In genomic region chr16:77914160-77915070, GRCm38 (mm10) we compare ENCODE assay signal across 22 mouse cellular contexts.
DNase-seq lines count a peak whose midpoint lies in the region; ATAC-seq and TF ChIP-seq lines count a peak whose summit lies in the region.
"Had no signal": no experiment of that assay in that cellular context is flagged by ENCODE, and none has a peak within 500 bp of the region (broad histone marks: within the 10 kb centered on the region; RNA-seq: fewer than 3 reads in every experiment).

No protein-coding gene starts in this region.

- no peaks in the 10 kb centered on the region for H3K4me1 ChIP-seq in intestine, embryonic 14.5 days (replicated peaks; ENCODE audit: control insufficient read depth, insufficient read depth, low read length)
- no peaks in the 10 kb centered on the region for H3K4me1 ChIP-seq in intestine, postnatal 0 days (replicated peaks; ENCODE audit: control insufficient read depth, insufficient read depth, low read length)
- H3K4me1 ChIP-seq in intestine, embryonic 16.5 days (ENCODE audit: control insufficient read depth, insufficient read depth, low read length), result no peaks in the 10 kb centered on the region
- H3K4me1 ChIP-seq in limb, embryonic 15.5 days, result 0 out of 2 replicates have a peak, but pooled peaks cover 3% of the 10 kb centered on the region
- H3K4me1 ChIP-seq: forebrain, embryonic 12.5 days; hindbrain, embryonic 13.5 days; midbrain, embryonic 13.5 days had no signal

- no peak overlapping the region for H3K9ac ChIP-seq in intestine, embryonic 14.5 days (ENCODE audit: low read length)
- no peak overlapping the region for H3K9ac ChIP-seq in intestine, postnatal 0 days (ENCODE audit: low read depth, low read length)
- H3K9ac ChIP-seq in intestine, embryonic 16.5 days (ENCODE audit: low read depth, low read length), result no peak overlapping the region
- no peak overlapping the region for H3K9ac ChIP-seq in limb, embryonic 15.5 days
- H3K9ac ChIP-seq: forebrain, embryonic 12.5 days; hindbrain, embryonic 13.5 days; midbrain, embryonic 13.5 days; neural tube, embryonic 13.5 days had no signal

- H3K27me3 ChIP-seq in intestine, embryonic 14.5 days (replicated peaks; ENCODE audit: control insufficient read depth, insufficient read depth, low read length), result no peaks in the 10 kb centered on the region
- no peaks in the 10 kb centered on the region for H3K27me3 ChIP-seq in intestine, postnatal 0 days (replicated peaks; ENCODE audit: control insufficient read depth, insufficient read depth, low read length)
- no peaks in the 10 kb centered on the region for H3K27me3 ChIP-seq in intestine, embryonic 16.5 days (replicated peaks; ENCODE audit: control insufficient read depth, insufficient read depth, low read length)
- H3K27me3 ChIP-seq in limb, embryonic 15.5 days, result no peaks in the 10 kb centered on the region
- H3K27me3 ChIP-seq: CH12.LX; forebrain, embryonic 12.5 days; hindbrain, embryonic 13.5 days; midbrain, embryonic 13.5 days; neural tube, embryonic 13.5 days had no signal

- TF ChIP-seq CTCF in intestine, postnatal 0 days (IDR thresholded peaks at IDR 0.05; ENCODE audit: low read depth), result no peak

- H3K4me3 ChIP-seq in intestine, embryonic 14.5 days (ENCODE audit: low read depth, low read length), result no peak overlapping the region
- H3K4me3 ChIP-seq in intestine, postnatal 0 days (ENCODE audit: low read depth, low read length), result no peak overlapping the region
- no peak overlapping the region for H3K4me3 ChIP-seq in intestine, embryonic 16.5 days (ENCODE audit: low read length)
- no peak overlapping the region for H3K4me3 ChIP-seq in limb, embryonic 15.5 days
- H3K4me3 ChIP-seq: forebrain, embryonic 12.5 days; hindbrain, embryonic 13.5 days; layer of hippocampus, adult 2 months; left cerebral cortex, adult 2 months; midbrain, embryonic 13.5 days; neural tube, embryonic 13.5 days had no signal

- 47% methylated on average over 6 of the region's 6 CpGs for WGBS in intestine, embryonic 14.5 days
- WGBS in intestine, postnatal 0 days, result 35% methylated on average over 6 of the region's 6 CpGs
- 46% methylated on average over 6 of the region's 6 CpGs for WGBS in intestine, embryonic 16.5 days
- WGBS in limb, embryonic 15.5 days, result 34% methylated on average over 6 of the region's 6 CpGs

- H3K36me3 ChIP-seq in intestine, embryonic 14.5 days (ENCODE audit: control insufficient read depth, insufficient read depth, low read length), result no peaks in the 10 kb centered on the region
- H3K36me3 ChIP-seq in intestine, postnatal 0 days (ENCODE audit: control insufficient read depth, insufficient read depth), result no peaks in the 10 kb centered on the region
- H3K36me3 ChIP-seq in intestine, embryonic 16.5 days (ENCODE audit: control insufficient read depth, insufficient read depth, low read length), result no peaks in the 10 kb centered on the region
- no peaks in the 10 kb centered on the region for H3K36me3 ChIP-seq in limb, embryonic 15.5 days
- H3K36me3 ChIP-seq: forebrain, embryonic 12.5 days; hindbrain, embryonic 13.5 days; midbrain, embryonic 13.5 days; neural tube, embryonic 13.5 days had no signal

- no peak overlapping the region for H3K4me2 ChIP-seq in intestine, embryonic 14.5 days (ENCODE audit: low read length)
- H3K4me2 ChIP-seq in intestine, postnatal 0 days (replicated peaks; ENCODE audit: low read depth), result no peak overlapping the region
- H3K4me2 ChIP-seq in intestine, embryonic 16.5 days (ENCODE audit: low read depth, low read length), result no peak overlapping the region
- no peak overlapping the region for H3K4me2 ChIP-seq in limb, embryonic 15.5 days
- H3K4me2 ChIP-seq: forebrain, embryonic 12.5 days; heart, embryonic 11.5 days; hindbrain, embryonic 13.5 days; midbrain, embryonic 13.5 days; neural tube, embryonic 13.5 days had no signal

- H3K9me3 ChIP-seq in intestine, embryonic 14.5 days (ENCODE audit: control insufficient read depth, low read length), result no peaks in the 10 kb centered on the region
- no peaks in the 10 kb centered on the region for H3K9me3 ChIP-seq in intestine, postnatal 0 days (ENCODE audit: control insufficient read depth)
- no peaks in the 10 kb centered on the region for H3K9me3 ChIP-seq in intestine, embryonic 16.5 days (ENCODE audit: control insufficient read depth, low read length)
- H3K9me3 ChIP-seq in limb, embryonic 15.5 days, result no peaks in the 10 kb centered on the region
- H3K9me3 ChIP-seq: forebrain, embryonic 12.5 days; hindbrain, embryonic 13.5 days; midbrain, embryonic 13.5 days; neural tube, embryonic 13.5 days had no signal

- H3K27ac ChIP-seq in intestine, embryonic 14.5 days (ENCODE audit: low read depth), result peak overlapping the region; percentile 7; the same call in 1 of the 2 replicates
- no peak overlapping the region for H3K27ac ChIP-seq in intestine, postnatal 0 days (ENCODE audit: low read depth, low read length)
- no peak overlapping the region for H3K27ac ChIP-seq in intestine, embryonic 16.5 days (ENCODE audit: low read length)
- H3K27ac ChIP-seq in limb, embryonic 15.5 days, result no peak overlapping the region; the same call in 1 of the 2 replicates
- H3K27ac ChIP-seq: forebrain, embryonic 12.5 days; hindbrain, embryonic 13.5 days; layer of hippocampus, adult 2 months; left cerebral cortex, adult 2 months; midbrain, embryonic 13.5 days; neural tube, embryonic 13.5 days had no signal

- DNase-seq in intestine, embryonic 14.5 days (ENCODE audit: low spot score), result no peak
- DNase-seq in embryo, embryonic 11.5 days (ENCODE audit: low read depth, low spot score), result peak; percentile 36
- no peak for DNase-seq in adipocyte (ENCODE audit: low spot score)
- DNase-seq in T-cell, adult 2 months (ENCODE audit: low spot score), result no peak
- DNase-seq: cerebellum, adult 8-10 months; heart, postnatal 14 days; kidney, adult 18-20 months; left cerebral cortex, postnatal 4 days; right cerebral cortex, adult 18-20 months; thymus, postnatal 36 days had no signal

- peak; percentile 86 for ATAC-seq in intestine, embryonic 14.5 days (replicated peaks; ENCODE audit: low FRiP score, low TSS enrichment, low read depth)
- no peak for ATAC-seq in intestine, postnatal 0 days
- ATAC-seq in intestine, embryonic 16.5 days, result peak; percentile 64
- ATAC-seq in limb, embryonic 15.5 days (ENCODE audit: insufficient number of reproducible peaks, low FRiP score, low TSS enrichment, low read depth), result peak; percentile 79; the same call in 1 of the 2 replicates
- ATAC-seq: lung, postnatal 0 days; midbrain, embryonic 13.5 days had no signal
